Mouse (Mus musculus): ENCODE data around the gene Vmn1r31.

Vmn1r31 gene

GRCm38 (mm10) chr6:58475230-58475629 is at the start of gene Vmn1r31:
Vmn1r31 (minus strand) TSS chr6:58475330.
- DNase-seq (ENCODE audit: low spot score in 2 of 2): no peak

GRCm38 (mm10) chr6:58443285-58443684 is 31.8 kb downstream of the Vmn1r31 start, which contains the start of gene Vmn1r30:
Vmn1r30 (minus strand) TSS chr6:58443385.
- DNase-seq (ENCODE audit: low spot score in 2 of 2): no peak

Measured in spleen, postnatal 14 days (tissue).